Mouse (Mus musculus) cortical plate, adult 2 months (tissue): Measurements from ENCODE around the gene Unk.

Experiments used
- CTCF ChIP-seq: fragments of 200-500 bp; IDR thresholded peaks from 2 replicates; pipeline ENCODE4 v1.5.1; 2011; ENCODE audit warnings: mild to moderate bottlenecking, control low read depth, low read length; ENCODE audit not compliant: insufficient read depth; ENCODE audit errors: extremely low read depth
- POLR2A ChIP-seq: fragments of 200-500 bp; IDR thresholded peaks from 2 replicates; pipeline ENCODE4 v1.6.1; 2011; ENCODE audit warnings: mild to moderate bottlenecking, low read length, control low read depth; ENCODE audit not compliant: insufficient read depth; ENCODE audit errors: extremely low read depth

GRCm38 (mm10) chr11:115999538-116000143 is 30.5 kb upstream of the Unk start:
- TF ChIP-seq CTCF (peak; percentile 53), POLR2A (no peak)
